Mouse (Mus musculus): ENCODE data around the gene Hlcs. TPM values are rescaled to one million over a fixed set of nuclear protein-coding genes. Genes with fewer than 3 reads are reported as not detected.

Hlcs gene
- polyA plus RNA-seq, 3 experiments from 2014 or later: 4.3 to 9.7 (median 9.1) TPM

DNA sequence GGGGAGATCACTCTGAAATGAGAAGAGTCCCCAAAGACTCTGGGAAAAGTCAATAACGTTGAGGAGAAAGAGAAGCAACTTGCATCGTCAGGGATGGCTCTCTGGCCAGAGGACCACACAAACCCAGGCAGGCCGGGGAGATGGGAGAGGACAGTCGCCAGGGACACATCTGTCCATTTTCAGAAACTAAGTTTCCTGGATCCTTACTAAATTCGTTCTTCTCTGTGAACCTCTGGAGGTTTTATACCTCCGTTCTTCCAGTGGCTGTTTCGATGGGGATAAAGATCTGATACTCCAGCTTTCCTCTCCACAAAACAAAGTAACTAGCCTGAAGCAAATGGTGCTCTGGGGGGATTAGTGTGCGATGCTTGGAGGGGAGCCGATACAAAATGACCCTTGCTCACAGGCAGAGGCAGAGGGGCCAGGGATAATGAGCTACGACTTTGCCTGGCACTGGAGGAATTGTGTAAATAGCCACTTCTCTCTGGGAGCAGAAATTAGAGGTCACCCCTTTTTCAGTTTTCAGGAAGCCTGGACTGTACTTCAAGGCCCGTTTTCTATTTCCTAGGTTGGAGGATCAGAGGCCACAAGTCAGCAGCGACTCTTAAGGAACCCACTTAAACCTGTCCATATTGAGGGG is 220.7 kb downstream of the Hlcs start:
- ATAC-seq: no peak

DNA sequence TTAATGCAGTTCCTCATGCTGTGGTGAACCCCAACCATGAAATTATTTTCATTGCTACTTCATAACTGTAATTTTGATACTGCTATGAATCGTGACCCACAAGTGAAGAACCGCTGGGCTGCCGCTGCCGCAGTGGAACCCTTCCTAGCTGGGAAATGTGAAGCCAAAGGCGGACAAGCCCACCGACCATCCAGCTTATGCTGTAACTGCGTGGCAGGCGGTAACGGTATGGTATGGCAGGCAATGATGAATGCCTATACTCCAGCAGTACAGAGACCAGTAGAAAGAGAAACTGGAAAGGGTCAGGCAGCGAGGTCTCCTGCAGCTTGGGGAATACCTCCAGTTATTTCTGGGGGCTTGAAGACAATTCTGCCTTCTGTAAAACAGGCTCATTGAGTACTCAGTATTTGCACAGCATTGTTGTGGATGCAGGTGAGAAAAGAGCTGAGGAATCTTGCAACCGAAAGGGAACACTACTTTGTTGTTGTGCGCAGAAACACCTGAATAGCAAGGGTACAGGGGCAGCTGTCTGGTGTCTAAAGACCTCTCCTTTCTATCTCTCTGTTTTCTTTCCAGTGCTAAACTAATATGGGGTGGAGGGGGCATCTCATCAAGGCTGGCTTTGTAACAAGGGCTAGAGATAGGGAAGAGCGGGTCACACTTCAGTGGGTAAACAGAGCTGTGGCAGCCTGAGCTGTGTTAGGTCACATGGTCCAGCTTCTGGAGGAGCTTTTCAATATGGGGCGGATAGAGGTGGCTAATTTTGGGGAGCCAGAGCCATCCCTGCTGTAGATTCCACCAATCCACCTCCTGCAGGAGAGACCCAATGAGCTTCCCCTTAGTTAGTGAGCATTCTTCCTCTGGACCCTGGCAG is 224.3 kb downstream of the Hlcs start:
- no peak for ATAC-seq

DNA sequence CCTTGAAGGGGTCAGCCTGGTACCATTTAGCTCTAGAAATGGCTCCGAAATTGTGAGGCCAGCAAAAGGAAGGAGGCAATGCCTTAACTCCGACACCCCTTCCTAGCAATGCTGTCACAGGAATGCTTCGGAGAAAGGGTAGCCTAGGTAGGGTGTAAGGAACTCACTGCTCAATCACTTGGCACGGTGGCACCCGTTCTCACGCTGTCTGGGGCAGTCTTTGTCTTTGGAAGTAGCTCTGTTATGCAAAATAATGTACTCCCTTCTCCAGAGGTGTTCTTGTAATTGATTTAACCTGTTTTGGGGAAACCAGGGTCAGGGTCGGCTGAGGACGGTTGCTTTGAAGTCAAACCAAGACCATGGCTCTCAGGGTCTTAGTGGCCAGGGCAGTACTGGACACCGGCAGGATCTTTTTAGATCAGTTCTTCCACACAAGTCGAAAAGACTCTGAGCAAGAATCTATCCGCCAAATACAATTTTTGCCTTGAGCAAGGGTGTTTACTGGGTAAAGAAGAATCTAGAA is 225.1 kb downstream of the Hlcs start:
- no peak for ATAC-seq

DNA sequence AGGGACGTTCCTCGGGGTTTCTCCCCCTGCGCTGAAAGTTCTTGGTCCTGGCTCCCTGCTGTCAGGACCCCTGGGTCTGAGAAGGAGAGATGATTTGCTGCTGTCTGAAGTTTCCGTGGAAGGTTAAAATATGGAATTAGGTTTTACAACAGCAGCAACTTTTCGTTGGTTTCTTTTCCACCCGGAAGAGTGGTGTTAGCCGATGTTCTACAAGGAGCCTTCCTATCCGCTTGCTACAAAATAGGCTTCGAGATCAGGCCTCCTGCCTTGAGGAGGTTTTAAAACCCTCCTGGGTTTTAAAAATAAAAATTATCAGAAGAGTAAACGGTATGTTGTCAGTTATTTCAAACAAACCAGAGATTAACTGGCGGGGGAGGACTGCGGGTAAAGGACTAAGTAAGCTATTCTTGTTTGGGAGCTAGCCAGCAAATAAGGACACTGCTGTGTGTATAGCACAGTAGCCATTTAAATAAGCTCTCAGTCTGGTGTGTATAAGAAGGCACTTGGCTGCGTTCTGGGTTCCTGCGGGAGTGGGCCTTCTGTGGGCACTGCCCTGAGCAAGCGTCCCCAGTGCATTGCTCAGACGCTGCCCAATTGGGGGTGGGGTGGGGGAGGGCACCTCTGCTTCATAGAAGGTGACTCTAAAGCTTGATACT is 225.7 kb downstream of the Hlcs start:
- no peak for ATAC-seq

DNA sequence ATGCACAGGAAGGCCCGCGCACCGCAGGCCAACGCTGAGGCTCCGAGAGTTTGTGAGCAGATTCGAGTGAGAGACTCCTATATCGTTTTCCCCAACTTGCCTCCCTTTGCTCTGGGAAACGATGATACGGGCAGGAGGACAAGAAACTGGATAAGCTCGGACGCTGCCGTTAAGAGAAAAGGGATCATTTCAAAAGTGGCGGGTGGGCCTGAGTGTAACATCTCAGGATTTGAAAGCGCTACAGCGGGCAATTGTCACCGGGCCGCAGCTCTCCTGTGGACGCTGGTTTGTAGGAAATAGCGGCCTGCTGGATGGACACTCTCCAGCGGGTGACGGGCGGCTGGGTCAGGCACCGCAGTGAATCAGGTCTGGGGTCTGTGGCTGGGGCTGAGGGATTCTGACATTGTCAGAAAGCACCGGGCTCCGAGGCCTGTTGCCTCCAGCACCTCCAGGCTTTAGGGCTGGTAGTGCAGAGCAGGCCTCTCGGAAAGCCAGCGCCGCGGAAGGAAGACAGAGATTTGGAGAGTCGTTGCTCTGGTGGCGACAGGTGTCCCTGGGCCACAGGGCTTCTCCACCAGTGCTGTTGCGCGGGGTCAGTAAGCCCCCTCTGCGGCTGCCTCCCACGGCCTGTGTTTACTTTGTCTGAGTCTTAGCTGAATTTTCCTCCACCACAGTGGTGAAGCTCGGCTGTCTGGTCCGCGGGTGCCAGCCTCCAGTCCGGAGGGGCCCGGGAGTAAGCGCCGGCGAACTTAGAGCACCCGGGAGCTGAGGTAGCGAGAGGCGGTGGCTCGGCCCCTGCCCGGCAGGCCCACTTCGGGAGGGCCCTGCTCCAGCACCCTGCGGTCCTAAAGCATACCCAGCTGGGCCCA is 226.4 kb downstream of the Hlcs start:
- ATAC-seq: no peak

DNA sequence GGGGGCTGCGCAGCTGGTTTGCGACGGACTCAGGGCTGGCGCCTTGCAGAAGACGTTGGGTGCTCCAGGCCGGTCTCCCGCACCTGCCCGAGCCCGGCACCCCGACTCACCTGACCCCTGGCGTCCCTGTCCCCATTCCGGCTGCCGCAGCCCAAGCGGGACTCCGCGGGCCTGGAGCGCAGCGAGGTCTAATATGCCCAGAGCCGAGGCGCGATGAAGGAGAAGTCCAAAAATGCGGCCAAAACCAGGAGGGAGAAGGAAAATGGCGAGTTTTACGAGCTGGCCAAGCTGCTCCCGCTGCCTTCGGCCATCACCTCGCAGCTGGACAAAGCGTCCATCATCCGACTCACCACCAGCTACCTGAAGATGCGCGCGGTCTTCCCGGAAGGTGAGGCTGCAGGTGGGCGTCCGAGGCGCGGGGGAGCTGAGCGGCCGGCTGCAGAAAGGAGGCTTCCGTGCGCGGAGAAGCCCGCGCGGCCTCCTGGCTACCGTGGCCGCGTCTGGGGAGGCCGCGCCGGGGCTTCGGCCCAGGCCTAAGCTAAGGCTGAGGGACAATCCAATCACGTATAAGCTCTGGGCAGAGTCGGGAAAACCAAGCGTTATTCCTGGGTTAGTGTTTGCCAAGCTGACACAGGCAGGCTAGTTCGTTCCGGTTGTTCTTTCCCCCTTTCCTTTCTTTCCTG is 227.6 kb downstream of the Hlcs start:
- no peak for ATAC-seq

DNA sequence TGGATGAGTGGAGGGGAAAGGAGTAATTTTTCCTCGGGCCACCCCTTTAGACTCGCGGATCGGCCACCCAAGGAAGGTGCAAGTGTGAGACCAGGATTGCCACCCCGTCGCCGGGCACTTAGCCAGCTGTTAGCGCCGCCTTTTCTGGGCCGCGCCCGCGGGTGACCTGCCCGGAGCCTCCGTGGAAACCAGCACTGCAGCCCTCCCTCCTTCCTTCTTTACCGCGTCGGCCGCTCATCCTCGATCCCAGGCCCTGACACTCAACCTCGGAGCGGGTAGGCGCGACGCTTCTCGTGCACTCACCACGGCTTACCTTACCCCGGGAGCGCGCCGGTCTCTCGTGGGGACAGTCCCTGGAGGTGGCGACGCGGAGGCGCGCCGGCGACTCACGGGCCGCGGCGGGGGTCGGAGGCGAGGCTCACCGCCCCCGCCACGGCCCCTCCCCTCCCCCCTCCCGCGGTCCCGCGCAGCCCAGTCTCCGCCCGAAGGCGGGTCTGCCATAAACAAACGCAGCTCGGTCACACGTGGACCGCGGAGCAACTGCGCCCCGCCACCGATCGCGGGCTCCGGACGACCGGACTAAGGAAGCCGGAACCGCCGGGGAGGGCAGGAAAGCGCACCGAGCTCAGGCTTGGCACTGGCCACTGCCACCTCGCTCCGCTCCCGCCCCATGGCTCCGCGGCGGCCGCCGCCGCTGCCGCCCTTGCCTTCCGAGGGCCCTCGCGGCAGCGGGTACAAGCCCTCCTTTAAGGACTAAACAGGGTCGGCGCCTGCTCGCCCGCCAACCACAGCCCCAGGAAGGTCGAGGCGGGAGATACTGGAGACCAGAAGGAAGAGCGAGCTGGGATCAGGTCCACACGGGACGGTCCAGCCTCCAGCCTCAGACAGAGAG is 228.4 kb downstream of the Hlcs start, which contains the start of gene Sim2:
Gene Sim2, plus strand, starts transcription at position 221 of the 892 bp plus-strand sequence.
- ATAC-seq: no peak

DNA sequence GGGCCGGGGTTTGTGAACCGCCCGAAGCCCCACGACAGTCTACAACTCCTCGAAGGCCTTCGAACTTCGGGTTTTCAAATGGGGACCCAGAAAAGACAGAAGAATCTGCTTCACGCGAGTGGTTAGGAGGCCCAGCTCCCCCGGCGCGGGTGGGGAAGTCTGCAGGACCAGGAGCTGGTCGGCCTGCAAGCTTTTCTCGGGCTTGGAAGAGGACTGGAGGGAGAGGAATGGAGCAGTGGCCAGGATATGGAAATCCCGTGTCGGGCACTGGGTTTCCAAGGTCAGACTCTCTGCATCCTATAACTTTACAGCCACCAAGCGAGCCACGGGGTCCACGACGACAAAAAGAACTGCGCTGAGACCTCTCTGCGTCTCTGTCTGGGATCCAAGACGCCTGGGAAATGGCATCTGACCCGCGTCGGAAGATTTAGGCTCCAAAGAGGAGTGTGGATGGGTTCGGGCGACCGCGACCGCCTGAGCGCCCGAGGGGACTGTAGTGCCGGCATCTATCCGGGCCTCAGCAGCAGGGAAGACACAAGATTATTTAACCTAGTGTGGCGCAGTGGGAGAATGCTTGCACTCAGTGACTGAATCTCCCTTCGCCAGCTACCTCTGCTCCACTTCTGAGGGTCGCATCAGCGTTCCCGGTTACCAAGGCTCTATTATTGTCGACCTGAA is 229.4 kb downstream of the Hlcs start:
- ATAC-seq: no peak

DNA sequence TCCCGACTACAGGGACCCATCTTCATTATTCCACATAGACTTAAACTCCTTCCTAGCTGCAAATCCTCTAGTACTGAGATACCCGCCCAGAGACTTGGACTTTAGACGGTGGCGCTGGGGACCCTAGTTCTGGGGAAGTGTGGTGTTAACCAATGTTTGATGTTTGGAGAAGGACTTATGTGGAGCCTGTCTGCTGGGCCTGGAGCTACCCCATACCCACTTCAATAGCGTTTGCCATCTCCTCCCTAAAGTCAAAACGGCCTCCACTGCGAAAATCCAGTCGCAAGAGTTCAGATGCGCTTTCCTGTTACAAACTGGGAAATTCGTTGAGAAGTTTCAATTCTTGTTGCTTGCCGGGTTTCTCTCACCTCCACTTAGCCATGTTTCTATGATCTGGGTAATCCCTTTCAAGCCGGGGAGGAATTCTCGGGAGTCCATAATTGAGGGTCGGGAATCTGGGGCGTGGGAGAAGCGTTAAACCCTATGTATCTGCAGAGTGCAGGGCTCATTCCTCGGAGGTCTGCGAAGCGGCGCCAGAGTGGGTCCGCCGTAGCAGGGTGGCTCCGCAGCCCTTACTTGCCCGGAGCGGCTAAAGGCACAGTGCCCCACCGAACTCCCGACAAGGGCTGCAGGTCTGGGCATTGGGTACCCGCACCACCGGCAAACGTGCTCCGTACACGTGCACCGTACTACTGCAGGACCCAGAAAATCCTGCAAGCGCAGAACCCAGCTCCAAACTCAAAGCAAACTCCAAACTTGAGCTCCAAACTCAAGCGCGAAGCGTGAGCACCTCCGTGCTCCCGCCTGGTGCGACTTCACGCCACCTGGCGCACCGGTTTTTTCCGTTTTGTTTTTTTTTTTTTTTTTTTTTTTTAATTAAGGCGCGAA is 230.2 kb downstream of the Hlcs start:
- no peak for ATAC-seq

DNA sequence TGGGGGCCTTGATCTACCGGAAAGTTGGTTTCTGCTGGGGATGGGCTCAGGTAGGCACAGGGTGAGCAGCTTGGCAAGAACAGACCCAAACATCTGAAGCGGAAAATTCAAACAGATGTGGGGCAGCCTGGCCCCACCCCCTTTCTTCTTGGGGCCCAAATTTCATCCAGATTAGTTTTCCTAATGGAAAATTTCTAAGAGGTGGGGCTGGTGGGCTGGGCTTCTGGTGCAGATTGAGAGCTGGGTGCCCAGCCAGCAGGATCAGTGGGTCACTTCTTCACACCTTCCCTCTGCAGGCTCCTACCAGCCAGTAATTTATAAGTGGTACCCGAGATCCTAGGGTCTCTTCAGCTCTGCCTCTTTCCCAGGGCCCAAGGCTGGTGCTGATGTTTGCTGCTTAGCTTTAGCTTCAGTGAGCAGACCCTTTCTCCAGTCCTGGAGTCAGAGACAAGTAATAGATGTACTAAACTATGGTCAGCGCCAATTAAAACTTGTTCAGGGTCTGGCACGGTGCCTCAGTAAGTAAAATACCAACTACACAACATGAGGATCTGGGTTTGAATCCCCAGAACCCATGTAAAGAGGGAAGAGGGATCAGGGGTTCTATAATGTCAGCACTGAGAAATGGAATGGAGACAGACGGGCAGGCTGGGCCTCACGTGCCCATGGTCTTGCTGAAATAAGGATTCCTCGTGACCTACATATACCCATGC is 231.2 kb downstream of the Hlcs start:
- ATAC-seq: no peak

DNA sequence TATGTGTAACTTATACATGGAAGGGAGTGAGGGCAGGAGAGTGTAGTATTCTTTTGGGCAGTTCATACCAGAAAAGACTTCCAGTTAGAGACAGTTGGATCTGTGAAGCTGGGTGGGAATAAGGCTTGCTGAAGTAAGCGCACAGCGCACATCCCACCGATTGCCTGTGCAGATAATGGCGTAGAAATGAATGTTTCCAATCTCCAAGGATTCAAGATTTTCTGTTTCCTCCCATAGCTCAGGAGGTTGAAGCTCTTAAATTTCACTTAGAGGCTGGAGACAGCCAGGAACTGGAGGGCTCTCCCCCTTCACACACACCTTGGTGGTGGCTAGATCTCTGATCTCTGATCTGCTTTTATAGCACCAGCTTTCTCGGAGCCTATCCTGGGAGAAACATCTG is 231.8 kb downstream of the Hlcs start:
- ATAC-seq: no peak

DNA sequence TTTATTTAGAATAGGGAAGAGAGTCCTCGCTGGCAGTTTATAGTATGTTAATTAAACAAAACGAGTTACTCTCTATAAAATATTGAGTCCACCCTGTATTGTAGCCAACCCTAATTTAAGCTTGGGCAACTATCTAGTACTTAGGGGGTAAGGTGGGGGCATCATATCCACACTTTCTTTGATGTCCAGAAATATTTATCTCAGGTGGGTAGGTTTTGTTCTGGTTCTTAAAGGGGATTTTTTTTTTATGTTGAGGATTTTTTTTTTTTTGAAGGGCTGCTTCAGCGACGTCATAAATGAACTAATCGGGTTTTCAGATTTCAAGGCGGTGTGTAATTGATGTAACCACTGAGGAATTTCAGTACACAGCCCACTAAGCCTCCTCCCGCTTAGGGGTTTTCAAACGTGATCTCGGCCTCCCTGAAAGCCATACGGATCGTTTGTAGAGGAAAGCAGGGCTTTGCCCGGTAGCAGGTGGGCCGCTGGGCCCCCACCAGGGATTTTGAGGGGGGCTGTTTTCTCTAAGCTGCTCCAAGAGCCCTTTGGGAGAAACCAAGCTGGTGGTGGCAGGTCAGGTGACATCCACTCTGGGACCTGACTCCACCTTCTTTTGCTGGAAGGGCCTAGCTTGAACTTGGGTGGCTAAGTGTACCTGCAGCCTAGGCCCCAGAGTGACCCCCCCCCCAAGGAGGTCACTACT is 233.4 kb downstream of the Hlcs start:
- ATAC-seq: no peak

DNA sequence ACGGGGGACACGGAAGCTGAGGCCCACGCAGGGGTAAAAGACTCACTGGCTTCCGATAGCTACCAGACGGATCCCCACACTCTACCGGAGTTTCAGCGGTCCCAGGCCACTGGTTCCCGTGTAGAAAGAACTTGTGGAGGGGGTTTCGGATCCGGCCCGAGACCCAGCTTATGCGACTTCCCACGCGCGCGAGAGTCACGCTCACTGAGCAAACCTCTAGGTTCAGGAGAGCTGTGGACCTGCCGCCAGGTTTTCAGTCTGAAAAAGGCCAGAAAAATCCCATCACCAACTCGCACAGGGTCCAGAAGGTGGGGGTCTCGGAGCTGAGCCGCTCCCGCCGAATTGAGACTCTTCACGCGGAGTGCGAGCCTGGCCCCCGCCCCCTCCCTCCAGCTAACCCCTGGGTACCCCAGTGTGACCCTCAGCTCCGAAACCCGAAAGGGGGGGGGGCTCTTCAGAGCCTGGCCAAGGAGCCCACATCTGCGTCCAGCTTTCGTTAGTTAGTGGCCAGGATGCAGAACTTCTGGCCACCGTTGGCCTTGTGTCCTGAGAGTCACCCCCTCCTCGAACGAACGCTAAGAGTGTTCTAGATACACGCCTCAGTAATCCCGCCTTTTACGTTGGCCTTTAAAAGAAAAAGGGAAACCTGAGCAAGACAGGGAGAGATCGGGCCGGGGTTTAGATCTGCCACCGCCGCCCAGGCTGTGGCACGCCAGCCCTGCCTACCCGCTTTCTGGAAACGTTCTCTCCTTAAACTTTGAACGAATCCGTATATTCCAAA is 234.1 kb downstream of the Hlcs start:
- ATAC-seq: no peak

All from inflammation-experienced regulatory T-cells, adult 6 months (primary cell).